11 mouse cellular contexts compared by ENCODE assay signal in the genomic region with DNA sequence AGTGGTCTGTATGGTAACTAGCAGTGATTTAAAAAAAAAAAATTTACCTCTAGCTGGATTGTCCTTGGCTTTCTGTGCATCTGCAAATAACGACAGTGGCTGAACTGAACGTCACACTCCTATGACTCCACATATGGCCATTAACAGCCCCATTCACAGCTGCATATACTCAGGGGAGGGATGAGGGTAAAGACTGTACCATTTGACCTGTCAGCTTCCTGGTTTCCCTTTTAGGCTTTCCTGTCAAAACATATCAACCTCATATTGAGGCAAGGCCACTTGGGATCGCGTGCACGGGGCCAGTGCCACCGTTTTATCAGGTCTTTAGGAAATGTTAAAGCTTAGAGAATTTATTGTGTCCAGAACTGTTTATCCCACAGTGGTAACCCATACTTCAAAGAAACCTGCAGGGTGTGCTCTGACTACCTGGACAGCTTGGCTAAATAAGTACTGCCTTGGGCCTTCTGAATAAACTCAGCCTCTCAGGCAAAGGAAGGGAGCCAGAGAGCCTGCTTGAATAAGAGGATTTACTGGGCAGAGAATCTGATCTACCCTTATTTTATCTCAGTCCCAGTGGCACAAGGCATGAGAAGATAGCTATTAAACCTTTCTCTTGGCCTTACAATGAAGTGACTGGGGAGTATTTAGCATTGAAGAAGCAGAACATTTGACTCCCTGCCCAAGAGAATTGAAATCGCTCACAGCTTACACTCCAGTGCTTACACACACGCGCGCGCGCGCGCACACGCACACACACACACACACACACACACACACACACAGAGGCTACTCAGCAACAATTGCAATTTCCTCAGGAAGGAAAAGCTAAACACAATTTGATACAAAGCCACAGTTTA.
DNase-seq lines count a peak whose midpoint lies in the region; ATAC-seq and TF ChIP-seq lines count a peak whose summit lies in the region.
"Had no signal": no experiment of that assay in that cellular context is flagged by ENCODE, and none has a peak within 500 bp of the region (broad histone marks: within the 10 kb centered on the region; RNA-seq: fewer than 3 reads in every experiment).

No protein-coding gene starts in this region.

- H3K4me3 ChIP-seq in layer of hippocampus, adult 2 months: no peak overlapping the region
- no peak overlapping the region for H3K4me3 ChIP-seq in embryonic facial prominence, embryonic 13.5 days
- H3K4me3 ChIP-seq in midbrain, embryonic 14.5 days (replicated peaks; ENCODE audit: low read depth, low read length): no peak overlapping the region

- intact Hi-C loops in left cerebral cortex, postnatal 36 days (cut with DNase I): no loop called here

- no peak for DNase-seq in layer of hippocampus, adult 2 months (ENCODE audit: low spot score in 2 of 2)
- DNase-seq in layer of hippocampus, adult 9-10 months (ENCODE audit: low spot score): no peak
- peak; percentile 65 for DNase-seq in brain, embryonic 14.5 days (ENCODE audit: low read depth)
- DNase-seq in midbrain, embryonic 14.5 days: peak; percentile 57
- no peak for DNase-seq in ovary, postnatal 10 days (ENCODE audit: low spot score)
- DNase-seq in left cerebral cortex, postnatal 36 days (ENCODE audit: low spot score in 2 of 2): no peak
- no peak for DNase-seq in heart, adult 9 months (ENCODE audit: low spot score in 2 of 2)
- DNase-seq: right cerebral cortex, adult 18-20 months; thymus, postnatal 4 days had no signal

- H3K9me3 ChIP-seq in embryonic facial prominence, embryonic 13.5 days: no peaks in the 10 kb centered on the region
- no peaks in the 10 kb centered on the region for H3K9me3 ChIP-seq in midbrain, embryonic 14.5 days (ENCODE audit: control insufficient read depth, low read length)

- peak overlapping the region; percentile 32; the same call in 1 of the 2 replicates for H3K27ac ChIP-seq in layer of hippocampus, adult 2 months
- H3K27ac ChIP-seq in embryonic facial prominence, embryonic 13.5 days: 0 out of 2 replicates have a peak overlapping the region, but pooled peaks have one; percentile 7
- H3K27ac ChIP-seq in midbrain, embryonic 14.5 days (replicated peaks; ENCODE audit: low read depth, low read length): peak overlapping the region; percentile 53

- no peaks in the 10 kb centered on the region for H3K27me3 ChIP-seq in embryonic facial prominence, embryonic 13.5 days
- no peaks in the 10 kb centered on the region for H3K27me3 ChIP-seq in midbrain, embryonic 14.5 days (ENCODE audit: control insufficient read depth, insufficient read depth, low read length)
- H3K27me3 ChIP-seq: Patski had no signal

- H3K4me1 ChIP-seq in embryonic facial prominence, embryonic 13.5 days: 0 out of 2 replicates have a peak, but pooled peaks cover 7% of the 10 kb centered on the region
- H3K4me1 ChIP-seq in midbrain, embryonic 14.5 days (ENCODE audit: control insufficient read depth, insufficient read depth, low read length): peaks cover 10% of the 10 kb centered on the region; the same call in 1 of the 2 replicates

- no peak for TF ChIP-seq CTCF in layer of hippocampus, adult 2 months (conservative IDR thresholded peaks at IDR 0.05)
- no peak for TF ChIP-seq CTCF in brain, embryonic 14.5 days (IDR thresholded peaks at IDR 0.05; ENCODE audit: borderline replicate concordance, extremely low read depth, insufficient read depth, insufficient read length)

- no peak overlapping the region for H3K9ac ChIP-seq in embryonic facial prominence, embryonic 13.5 days
- H3K9ac ChIP-seq in midbrain, embryonic 14.5 days (replicated peaks; ENCODE audit: low read length): no peak overlapping the region

- 63% methylated on average over 15 of the region's 15 CpGs for WGBS in embryonic facial prominence, embryonic 13.5 days
- 59% methylated on average over 15 of the region's 15 CpGs for WGBS in midbrain, embryonic 14.5 days

- no peak overlapping the region for H3K4me2 ChIP-seq in embryonic facial prominence, embryonic 13.5 days
- 0 out of 2 replicates have a peak overlapping the region, but pooled peaks have one; percentile 21 for H3K4me2 ChIP-seq in midbrain, embryonic 14.5 days (ENCODE audit: low read length)

- ATAC-seq in embryonic facial prominence, embryonic 13.5 days (ENCODE audit: insufficient number of reproducible peaks, insufficient read depth, low FRiP score, low TSS enrichment, low read depth): no peak
- peak; percentile 57; the same call in 1 of the 2 replicates for ATAC-seq in midbrain, embryonic 14.5 days (ENCODE audit: low FRiP score, low TSS enrichment)
- ATAC-seq: Patski had no signal

- no peaks in the 10 kb centered on the region for H3K36me3 ChIP-seq in embryonic facial prominence, embryonic 13.5 days
- H3K36me3 ChIP-seq in midbrain, embryonic 14.5 days (ENCODE audit: control insufficient read depth, insufficient read depth, low read length): no peaks in the 10 kb centered on the region

- TF ChIP-seq POLR2A in brain, embryonic 14.5 days (IDR thresholded peaks at IDR 0.05; ENCODE audit: borderline replicate concordance, extremely low read depth, insufficient read depth, insufficient read length, poor library complexity, severe bottlenecking): no peak

Comparison
In these comparisons a context has a peak if more than half of its experiments do, and no peak if none do; other contexts are left out.
1. DNase-seq: peak in brain, embryonic 14.5 days (single experiment) and midbrain, embryonic 14.5 days (single experiment); none in layer of hippocampus, adult 2 months (0 of 2), layer of hippocampus, adult 9-10 months (single experiment), ovary, postnatal 10 days (single experiment), left cerebral cortex, postnatal 36 days (0 of 2) and heart, adult 9 months (0 of 2).
2. Peak in every context shown above with its lines, with median percentiles within 50 percentile points of each other: H3K27ac ChIP-seq.